Mouse (Mus musculus): ENCODE data around the gene Cd302. TPM values are rescaled to one million over a fixed set of nuclear protein-coding genes. Genes with fewer than 3 reads are reported as not detected.

Gene Cd302
- total RNA-seq (2014; rRNA removed) (3.6 and 6.1 TPM in 2 replicates), polyA plus RNA-seq (2015; fragmentation: Nextera tagmentation; extraction: Ambion mirVana) (16.8 and 17.4 TPM in 2 replicates)

GRCm38 (mm10) chr2:60284467-60284821 is at the start of gene Cd302:
Gene Cd302, minus strand, starts transcription at chr2:60284488.
- TF ChIP-seq CTCF (IDR thresholded peaks at IDR 0.05) = no peak
- Histone ChIP-seq H3K27ac (ENCODE audit: low read depth, low read length) (no peak within 1 kb of the TSS), H3K4me2 (ENCODE audit: low read depth, low read length, poor library complexity, severe bottlenecking) (peak within 1 kb of the TSS; percentile 99), H3K4me1 (ENCODE audit: insufficient read depth, low read length) (no peaks in the 10 kb centered on the region), H3K4me3 (ENCODE audit: low read depth, low read length) (peak within 1 kb of the TSS; percentile 47), H3K36me3 (ENCODE audit: insufficient read depth, low read length) (no peaks in the 10 kb centered on the region), H3K9me3 (ENCODE audit: low read length) (no peaks in the 10 kb centered on the region), H3K27me3 (ENCODE audit: insufficient read depth, low read length) (peaks cover 6% of the 10 kb centered on the region; the same call in 1 of the 2 replicates), H3K9ac (replicated peaks; ENCODE audit: low read length, poor library complexity, severe bottlenecking) (peak within 1 kb of the TSS; percentile 46)
- ATAC-seq (ENCODE audit: low FRiP score) (no peak), DNase-seq (ENCODE audit: low spot score) (no peak)
- WGBS = 65% methylated on average over 4 of the region's 4 CpGs

- no peaks in the 10 kb centered on the region for H3K27me3 ChIP-seq (ENCODE audit: insufficient read depth, low read length)
- H3K36me3 ChIP-seq (ENCODE audit: insufficient read depth, low read length) = no peaks in the 10 kb centered on the region
- no peak overlapping the region for H3K4me3 ChIP-seq (ENCODE audit: low read depth, low read length)
- no peak for TF ChIP-seq CTCF (IDR thresholded peaks at IDR 0.05)
- DNase-seq (ENCODE audit: low spot score) = no peak
- H3K9ac ChIP-seq (replicated peaks; ENCODE audit: low read length, poor library complexity, severe bottlenecking) = no peak overlapping the region
- H3K4me2 ChIP-seq (ENCODE audit: low read depth, low read length, poor library complexity, severe bottlenecking) = no peak overlapping the region
- H3K9me3 ChIP-seq (ENCODE audit: low read length) = no peaks in the 10 kb centered on the region
- H3K27ac ChIP-seq (ENCODE audit: low read depth, low read length) = no peak overlapping the region
- 94% methylated on average over 10 of the region's 10 CpGs for WGBS
- H3K4me1 ChIP-seq (ENCODE audit: insufficient read depth, low read length) = no peaks in the 10 kb centered on the region
- no peak for ATAC-seq (ENCODE audit: low FRiP score)
These were observed 44.4 kb upstream of the Cd302 start for GRCm38 (mm10) chr2:60328641-60329040.

GRCm38 (mm10) chr2:60327581-60327980 is 43.3 kb upstream of the Cd302 start:
- 92% methylated on average over 11 of the region's 11 CpGs for WGBS
- no peak overlapping the region for H3K9ac ChIP-seq (replicated peaks; ENCODE audit: low read length, poor library complexity, severe bottlenecking)
- H3K27me3 ChIP-seq (ENCODE audit: insufficient read depth, low read length) = no peaks in the 10 kb centered on the region
- H3K27ac ChIP-seq (ENCODE audit: low read depth, low read length) = no peak overlapping the region
- DNase-seq (ENCODE audit: low spot score) (no peak), ATAC-seq (ENCODE audit: low FRiP score) (no peak)
- no peak for TF ChIP-seq CTCF (IDR thresholded peaks at IDR 0.05)
- H3K9me3 ChIP-seq (ENCODE audit: low read length) = no peaks in the 10 kb centered on the region
- H3K36me3 ChIP-seq (ENCODE audit: insufficient read depth, low read length) = no peaks in the 10 kb centered on the region
- H3K4me1 ChIP-seq (ENCODE audit: insufficient read depth, low read length) = no peaks in the 10 kb centered on the region
- H3K4me3 ChIP-seq (ENCODE audit: low read depth, low read length) = no peak overlapping the region
- H3K4me2 ChIP-seq (ENCODE audit: low read depth, low read length, poor library complexity, severe bottlenecking) = no peak overlapping the region

- Histone ChIP-seq H3K9me3 (ENCODE audit: low read length) (no peaks in the 10 kb centered on the region), H3K4me2 (ENCODE audit: low read depth, low read length, poor library complexity, severe bottlenecking) (no peak overlapping the region), H3K9ac (replicated peaks; ENCODE audit: low read length, poor library complexity, severe bottlenecking) (no peak overlapping the region), H3K27ac (ENCODE audit: low read depth, low read length) (no peak overlapping the region), H3K36me3 (ENCODE audit: insufficient read depth, low read length) (no peaks in the 10 kb centered on the region), H3K4me1 (ENCODE audit: insufficient read depth, low read length) (no peaks in the 10 kb centered on the region), H3K4me3 (ENCODE audit: low read depth, low read length) (no peak overlapping the region), H3K27me3 (ENCODE audit: insufficient read depth, low read length) (no peaks in the 10 kb centered on the region)
- 93% methylated on average over 7 of the region's 7 CpGs for WGBS
- TF ChIP-seq CTCF (IDR thresholded peaks at IDR 0.05) = no peak
- no peak for ATAC-seq (ENCODE audit: low FRiP score)
- DNase-seq (ENCODE audit: low spot score) = no peak
These were observed 42.7 kb upstream of the Cd302 start for GRCm38 (mm10) chr2:60326948-60327347.

- no peak overlapping the region for H3K4me3 ChIP-seq (ENCODE audit: low read depth, low read length)
- H3K9ac ChIP-seq (replicated peaks; ENCODE audit: low read length, poor library complexity, severe bottlenecking) = no peak overlapping the region
- H3K4me1 ChIP-seq (ENCODE audit: insufficient read depth, low read length) = no peaks in the 10 kb centered on the region
- TF ChIP-seq CTCF (IDR thresholded peaks at IDR 0.05) = peak; percentile 48
- DNase-seq (ENCODE audit: low spot score) (no peak), ATAC-seq (ENCODE audit: low FRiP score) (no peak)
- H3K36me3 ChIP-seq (ENCODE audit: insufficient read depth, low read length) = no peaks in the 10 kb centered on the region
- H3K27me3 ChIP-seq (ENCODE audit: insufficient read depth, low read length) = no peaks in the 10 kb centered on the region
- H3K27ac ChIP-seq (ENCODE audit: low read depth, low read length) = no peak overlapping the region
- H3K4me2 ChIP-seq (ENCODE audit: low read depth, low read length, poor library complexity, severe bottlenecking) = no peak overlapping the region
- H3K9me3 ChIP-seq (ENCODE audit: low read length) = no peaks in the 10 kb centered on the region
- 89% methylated on average over 5 of the region's 5 CpGs for WGBS
These were observed 39.1 kb upstream of the Cd302 start for GRCm38 (mm10) chr2:60323411-60323810.

DNA sequence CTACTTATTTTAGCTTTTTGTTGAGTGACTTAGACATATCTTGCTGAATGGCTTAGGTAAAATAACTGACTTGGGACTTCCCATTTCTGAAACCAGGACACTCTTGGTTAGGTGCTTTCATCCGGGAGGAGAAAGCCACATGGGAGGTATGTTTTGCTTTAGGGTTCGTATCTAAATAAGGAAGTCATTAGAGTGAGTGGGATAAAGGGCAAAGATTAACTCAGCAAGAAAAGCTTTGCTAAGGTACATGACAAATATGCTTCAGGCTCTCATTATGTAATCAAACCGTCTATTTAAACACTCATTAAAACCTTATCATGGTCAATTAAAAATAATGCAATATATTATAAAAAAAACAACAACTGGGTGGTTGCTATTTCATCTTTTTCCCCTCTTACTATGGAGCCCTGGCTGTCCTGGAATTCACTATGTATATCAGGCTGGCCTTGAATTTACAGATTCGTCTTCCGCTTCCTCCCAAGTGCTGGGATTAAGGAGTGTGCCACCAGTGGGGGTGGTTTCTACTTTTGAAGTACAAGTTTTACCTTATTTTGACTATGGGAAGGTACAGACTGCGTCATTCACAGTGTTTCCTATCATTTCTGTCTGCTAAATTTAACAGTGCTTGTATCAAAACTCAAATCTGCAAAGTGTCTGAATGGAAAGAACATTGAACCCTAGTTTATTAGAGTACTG is 37.9 kb upstream of the Cd302 start:
- H3K9ac ChIP-seq (replicated peaks; ENCODE audit: low read length, poor library complexity, severe bottlenecking) = no peak overlapping the region
- ATAC-seq (ENCODE audit: low FRiP score) = no peak
- no peaks in the 10 kb centered on the region for H3K27me3 ChIP-seq (ENCODE audit: insufficient read depth, low read length)
- no peaks in the 10 kb centered on the region for H3K9me3 ChIP-seq (ENCODE audit: low read length)
- H3K27ac ChIP-seq (ENCODE audit: low read depth, low read length) = no peak overlapping the region
- 62% methylated on average over 6 of the region's 6 CpGs for WGBS
- H3K4me3 ChIP-seq (ENCODE audit: low read depth, low read length) = no peak overlapping the region
- TF ChIP-seq CTCF (IDR thresholded peaks at IDR 0.05) = no peak
- H3K4me2 ChIP-seq (ENCODE audit: low read depth, low read length, poor library complexity, severe bottlenecking) = no peak overlapping the region
- H3K36me3 ChIP-seq (ENCODE audit: insufficient read depth, low read length) = no peaks in the 10 kb centered on the region
- H3K4me1 ChIP-seq (ENCODE audit: insufficient read depth, low read length) = no peaks in the 10 kb centered on the region
- DNase-seq (ENCODE audit: low spot score) = no peak

All from midbrain, postnatal 0 days (tissue).